Mouse (Mus musculus): ENCODE measurements around the gene Sycp3.

GRCm38 (mm10) chr10:88496864-88497564 lies 37.6 kb downstream of the Sycp3 start:
- no peak for TF ChIP-seq EP300 (IDR thresholded peaks at IDR 0.05; ENCODE audit: low read depth)
- TF ChIP-seq CTCF (IDR thresholded peaks at IDR 0.05; ENCODE audit: low read depth) = no peak
